Mouse (Mus musculus): ENCODE data around the gene Carmil2.

Gene Carmil2

DNA sequence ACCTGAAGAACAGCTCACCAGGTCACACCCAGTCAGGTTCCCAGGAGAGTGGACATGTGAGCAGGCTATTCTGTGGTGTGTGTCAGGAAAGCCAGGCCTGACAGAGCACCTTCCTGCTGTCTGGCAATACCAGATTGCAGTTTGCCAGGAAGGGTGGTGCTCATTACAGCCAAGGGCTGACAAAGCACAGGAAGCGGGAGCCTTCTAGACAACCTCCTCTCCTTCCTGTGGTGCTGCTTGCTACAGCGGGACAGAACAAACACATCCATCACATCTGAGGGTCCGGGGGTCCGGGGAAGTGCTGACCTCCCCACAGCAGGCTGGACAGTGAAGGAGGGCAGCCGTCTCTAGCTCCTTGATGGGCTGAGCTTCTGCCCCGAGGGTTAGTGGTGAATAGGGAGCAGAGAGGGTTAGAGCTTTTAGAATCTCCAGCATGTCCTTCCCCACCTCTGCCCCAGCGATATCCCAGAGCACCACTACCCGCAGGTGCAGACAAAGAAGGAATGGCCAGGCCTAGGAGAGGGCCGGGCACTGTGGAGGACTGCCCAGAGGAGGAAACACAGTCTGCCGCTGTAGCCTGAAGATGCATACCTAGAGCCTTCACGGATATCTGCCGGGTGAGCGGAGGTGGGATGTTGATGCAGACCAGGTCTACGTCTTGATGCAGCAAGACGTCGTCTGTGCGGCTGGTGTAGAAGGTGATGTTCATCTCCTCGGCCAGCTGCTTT, 41.5 kb downstream of the Carmil2 start:
- DNase-seq (ENCODE audit: low spot score), result peak; percentile 14

- DNase-seq (ENCODE audit: low spot score), result no peak
Observed at GRCm38 (mm10) chr8:105732186-105732585, 46.1 kb downstream of the Carmil2 start.

DNA sequence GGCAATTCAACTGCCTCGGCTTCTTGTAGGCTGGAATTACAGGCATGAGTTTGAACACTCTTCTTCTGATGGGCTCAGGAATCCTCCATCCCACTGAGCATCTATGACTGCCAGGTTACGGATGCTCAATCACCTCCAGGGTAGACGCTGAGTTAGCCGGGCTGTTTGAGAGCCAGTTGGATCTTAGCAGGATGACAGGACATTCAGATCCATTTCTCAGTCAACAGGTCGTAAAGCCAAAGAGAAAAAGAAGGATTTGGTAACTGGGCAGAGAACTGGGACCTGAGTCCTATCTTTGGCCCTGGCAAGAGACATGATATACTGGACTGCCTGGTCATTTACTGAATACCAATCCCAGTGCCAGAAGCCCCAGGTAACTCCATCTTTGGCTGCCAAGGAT, 53.1 kb downstream of the Carmil2 start:
- no peak for DNase-seq (ENCODE audit: low spot score)

DNA sequence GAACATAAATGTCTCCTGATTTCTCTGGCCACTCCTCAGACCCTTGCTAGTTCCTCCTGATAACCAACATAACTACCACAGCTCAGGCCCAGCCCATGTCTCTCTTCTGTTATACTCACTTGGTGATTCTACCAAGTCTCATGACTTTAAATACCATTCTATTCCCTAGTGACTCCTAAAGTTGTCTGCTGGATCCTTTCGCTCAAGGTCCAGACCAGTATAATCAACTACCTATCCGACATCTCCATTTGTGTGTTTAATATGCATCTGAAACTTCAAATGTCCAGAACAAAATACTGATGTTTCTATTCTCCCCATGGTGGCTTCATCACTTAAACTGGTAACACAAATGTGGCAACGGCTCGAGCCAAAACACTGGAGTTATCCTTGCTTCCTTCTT, 57.2 kb downstream of the Carmil2 start:
- DNase-seq (ENCODE audit: low spot score), result no peak

All from spleen, adult 12 weeks (tissue).